Mouse (Mus musculus) liver, embryonic 11.5 days (tissue): ENCODE measurements at regions not wholly inside any gene's neighbourhood (a gene's known extent, or its start where the extent isn't known, plus 50 kb on each side); places are given as distances from the start of the nearest gene placed in this dataset.

Source experiments
- ATAC-seq: fragments of 200-750 bp; cut with Nextera tagmentation; replicated peaks from 2 replicates; pipeline ENCODE4 v1.8.0; 2017; ENCODE audit warnings: moderate number of reproducible peaks, mild to moderate bottlenecking, moderate TSS enrichment, moderate library complexity; ENCODE audit not compliant: low FRiP score
- DNase-seq: peaks from one replicate; pipeline ENCODE4 v3.0.0-alpha.2; 2017; ENCODE audit warnings: low spot score
- H3K27ac ChIP-seq: fragments of 300-500 bp; sonication (generic); 2 replicates; pipeline ENCODE4 v1.5.1; 2014; ENCODE audit warnings: mild to moderate bottlenecking, low read depth, low read length, control low read depth
- H3K27me3 ChIP-seq: fragments of 300-500 bp; sonication (generic); replicated peaks from 2 replicates; pipeline ENCODE4 v1.6.1; 2014; ENCODE audit warnings: low read length, mixed read lengths; ENCODE audit not compliant: control insufficient read depth, insufficient read depth
- H3K36me3 ChIP-seq: fragments of 300-500 bp; sonication (generic); 2 replicates; pipeline ENCODE4 v1.6.1; 2014; ENCODE audit warnings: mild to moderate bottlenecking, low read length, moderate library complexity, mixed read lengths; ENCODE audit not compliant: control insufficient read depth, insufficient read depth
- H3K4me1 ChIP-seq: fragments of 300-500 bp; sonication (generic); replicated peaks from 2 replicates; pipeline ENCODE4 v1.6.1; 2014; ENCODE audit warnings: low read length, mixed read lengths; ENCODE audit not compliant: control insufficient read depth, insufficient read depth
- H3K4me2 ChIP-seq: fragments of 300-500 bp; sonication (generic); 2 replicates; pipeline ENCODE4 v1.6.1; 2014; ENCODE audit warnings: mild to moderate bottlenecking, control low read depth, moderate library complexity
- H3K4me3 ChIP-seq: fragments of 300-500 bp; sonication (generic); 2 replicates; pipeline ENCODE4 v1.5.1; 2014; ENCODE audit warnings: low read depth, low read length, control low read depth
- H3K9ac ChIP-seq: fragments of 300-500 bp; sonication (generic); 2 replicates; pipeline ENCODE4 v1.6.1; 2014; ENCODE audit warnings: low read depth, low read length, control low read depth
- H3K9me3 ChIP-seq: fragments of 300-500 bp; sonication (generic); 2 replicates; pipeline ENCODE4 v1.6.1; 2016; ENCODE audit warnings: low read length, inconsistent platforms, mixed read lengths; ENCODE audit not compliant: control insufficient read depth
- WGBS: fragments of 180-500 bp; shearing (Covaris S2); extraction: QIAGEN DNeasy Blood & Tissue Kit; methylation state at CpG from one replicate; pipeline ENCODE4 v1.1.7; 2014; 5-methylcytosine and 5-hydroxymethylcytosine counted together

DNA sequence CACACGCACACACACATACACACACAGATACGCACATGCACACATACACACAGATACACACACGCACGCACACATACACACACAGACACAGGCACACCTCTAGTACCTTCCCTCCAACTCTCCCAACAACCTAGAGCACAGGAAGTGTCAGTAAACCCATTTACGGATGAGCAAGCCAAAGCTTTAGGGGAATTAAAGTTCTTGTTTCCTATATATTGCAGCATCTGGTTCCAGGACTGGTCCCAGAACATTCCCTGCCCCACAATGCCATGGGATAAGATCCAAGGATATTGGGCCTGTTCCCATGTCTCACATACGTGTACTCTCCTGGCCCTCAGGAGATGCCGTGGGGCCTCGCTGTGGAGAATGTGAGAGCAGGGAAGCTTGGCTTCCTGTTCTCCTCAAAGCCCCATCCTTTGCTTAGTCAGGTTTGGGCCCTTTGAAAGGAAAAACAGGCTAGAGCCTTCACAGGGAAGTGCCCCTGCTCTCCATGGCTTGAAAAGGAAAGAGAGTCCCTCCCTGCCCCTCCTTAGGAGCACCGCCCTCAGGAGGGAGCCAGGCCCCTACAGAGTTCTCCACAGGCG, 75.9 kb downstream of the Zfp36l2 start:
- Histone ChIP-seq H3K36me3 (no peaks in the 10 kb centered on the region), H3K4me1 (peaks cover 50% of the 10 kb centered on the region)
- ATAC-seq: no peak

DNA sequence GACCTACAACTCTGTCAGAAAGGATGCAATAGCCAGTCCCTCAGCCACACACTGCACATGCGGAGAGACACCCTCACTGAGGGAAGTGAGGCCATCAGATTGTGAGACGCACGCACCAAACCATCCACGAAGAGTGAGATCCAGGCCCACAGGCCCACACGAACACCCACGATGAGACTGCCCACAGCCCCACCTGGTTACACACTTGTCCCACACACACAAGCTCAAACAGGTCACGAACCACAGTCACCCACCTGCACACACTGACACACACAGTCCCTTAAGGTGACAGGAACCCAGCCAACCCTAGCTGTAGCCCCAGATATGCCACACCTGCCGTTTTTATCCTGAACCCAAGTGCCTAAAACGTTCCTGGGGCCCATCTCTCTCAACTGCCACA, 76.8 kb downstream of the Zfp36l2 start:
- no peaks in the 10 kb centered on the region for H3K9me3 ChIP-seq
- WGBS: 77% methylated on average over 9 of the region's 9 CpGs

More for the DNA sequence above, 75.9 kb downstream of the Zfp36l2 start:
- Histone ChIP-seq H3K9me3 (no peaks in the 10 kb centered on the region), H3K4me3 (no peak overlapping the region), H3K9ac (no peak overlapping the region), H3K4me2 (no peak overlapping the region), H3K27ac (no peak overlapping the region), H3K27me3 (no peaks in the 10 kb centered on the region)
- WGBS: 81% methylated on average over 9 of the region's 10 CpGs
- no peak for DNase-seq

DNA sequence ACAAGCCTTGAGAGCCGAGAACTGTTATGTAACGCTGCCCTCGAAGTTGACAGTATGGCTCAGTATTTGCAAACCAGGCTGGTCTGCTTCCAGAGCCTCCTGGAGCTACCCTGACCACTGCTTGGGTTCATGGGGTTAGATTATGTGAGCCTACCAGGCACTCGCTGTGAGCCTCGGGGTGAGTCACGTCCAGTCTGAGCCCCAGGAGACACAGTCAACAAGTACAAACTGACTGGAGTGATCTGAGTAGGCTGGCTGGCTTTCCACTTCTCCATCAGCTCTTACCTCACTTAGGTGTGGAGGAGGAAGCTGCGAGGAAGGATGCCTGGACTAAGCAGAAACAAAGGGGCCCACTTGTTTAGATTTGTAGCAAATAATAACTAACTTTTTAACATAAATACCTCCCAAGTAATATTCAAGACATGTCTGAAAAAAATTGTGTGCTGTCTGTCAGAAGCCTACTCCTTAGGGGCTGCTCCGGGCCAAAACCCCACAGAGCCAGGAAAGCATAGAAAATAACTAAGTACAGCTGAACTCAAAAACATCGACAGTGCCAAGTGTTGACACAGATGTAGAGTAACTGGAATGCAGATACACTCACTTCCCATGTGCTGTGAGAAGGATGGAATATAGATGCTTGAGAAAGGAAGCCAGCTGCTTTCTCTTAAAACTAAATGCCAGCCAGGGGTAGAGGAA, 77.6 kb downstream of the Zfp36l2 start:
- DNase-seq (no peak), ATAC-seq (no peak)
- no peak overlapping the region for H3K9ac ChIP-seq
- H3K36me3 ChIP-seq: no peaks in the 10 kb centered on the region
- 82% methylated on average over 9 of the region's 9 CpGs for WGBS
- H3K4me3 ChIP-seq: no peak overlapping the region
- H3K4me2 ChIP-seq: no peak overlapping the region
- no peaks in the 10 kb centered on the region for H3K27me3 ChIP-seq
- H3K4me1 ChIP-seq: peaks cover 33% of the 10 kb centered on the region
- no peaks in the 10 kb centered on the region for H3K9me3 ChIP-seq
- H3K27ac ChIP-seq: no peak overlapping the region

More for the DNA sequence above, 76.8 kb downstream of the Zfp36l2 start:
- no peaks in the 10 kb centered on the region for H3K27me3 ChIP-seq
- H3K4me1 ChIP-seq: peaks cover 41% of the 10 kb centered on the region
- no peak for ATAC-seq
- H3K4me2 ChIP-seq: no peak overlapping the region
- H3K4me3 ChIP-seq: no peak overlapping the region
- no peaks in the 10 kb centered on the region for H3K36me3 ChIP-seq
- no peak for DNase-seq
- no peak overlapping the region for H3K9ac ChIP-seq
- no peak overlapping the region for H3K27ac ChIP-seq

DNA sequence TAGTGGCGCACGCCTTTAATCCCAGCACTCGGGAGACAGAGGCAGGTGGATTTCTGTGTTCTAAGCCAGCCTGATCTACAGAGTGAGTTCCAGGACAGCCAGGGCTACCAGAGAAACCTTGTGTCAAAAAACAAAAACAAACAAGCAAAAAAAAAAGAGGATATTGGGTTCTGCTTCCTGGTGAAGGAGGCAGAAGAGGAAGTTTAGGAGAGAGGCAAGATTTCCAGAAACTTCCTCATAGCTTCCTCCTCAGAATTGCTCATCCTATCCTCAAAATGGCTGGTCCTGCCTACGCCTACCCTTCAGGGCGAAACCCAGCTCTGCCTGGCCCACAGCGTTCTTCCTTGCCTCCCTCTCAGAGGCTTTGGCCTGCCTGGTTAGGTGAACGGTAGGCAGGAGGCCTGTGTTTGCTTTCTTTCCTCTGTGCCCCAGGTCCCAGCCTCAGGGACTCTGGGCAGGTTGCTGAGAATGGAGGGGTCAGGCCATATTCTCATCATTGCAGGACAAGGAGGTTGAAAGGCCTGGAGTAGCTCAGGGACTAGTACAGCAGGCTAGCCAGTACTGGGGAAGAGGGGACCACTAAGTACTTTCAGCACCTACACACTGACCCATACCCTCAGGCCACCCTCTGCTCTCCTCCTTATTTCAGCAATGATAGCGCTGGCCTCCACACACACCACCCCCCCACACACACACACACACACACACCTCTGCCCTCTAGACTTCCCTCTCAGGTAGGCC, 79.6 kb downstream of the Zfp36l2 start:
- Histone ChIP-seq H3K4me1 (peaks cover 14% of the 10 kb centered on the region), H3K9me3 (no peaks in the 10 kb centered on the region), H3K27me3 (no peaks in the 10 kb centered on the region), H3K27ac (no peak overlapping the region), H3K4me2 (no peak overlapping the region), H3K36me3 (no peaks in the 10 kb centered on the region), H3K9ac (no peak overlapping the region), H3K4me3 (no peak overlapping the region)
- no peak for ATAC-seq
- DNase-seq: no peak
- 73% methylated on average over 8 of the region's 8 CpGs for WGBS

DNA sequence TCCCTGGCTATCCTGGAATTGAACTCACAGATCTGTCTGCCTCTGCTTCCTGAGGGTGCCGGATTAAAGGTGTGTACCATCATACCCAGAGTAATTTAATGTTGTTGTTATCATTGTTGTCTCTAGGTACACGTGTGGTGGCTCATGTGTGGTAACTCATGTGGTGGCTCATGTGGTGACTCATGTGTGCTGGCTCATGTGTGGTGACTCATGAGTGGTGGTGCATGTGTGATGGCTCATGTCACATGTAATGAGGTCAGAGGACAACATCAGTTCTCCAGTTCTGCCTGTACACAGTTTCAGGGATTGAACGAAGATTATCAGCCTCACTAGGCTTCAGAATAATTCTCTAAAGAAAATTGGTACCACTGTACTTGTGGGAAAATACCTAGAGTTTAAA, 80.2 kb downstream of the Zfp36l2 start:
- Histone ChIP-seq H3K36me3 (no peaks in the 10 kb centered on the region), H3K4me1 (peaks cover 9% of the 10 kb centered on the region), H3K4me3 (no peak overlapping the region), H3K9ac (no peak overlapping the region), H3K27me3 (no peaks in the 10 kb centered on the region), H3K4me2 (no peak overlapping the region), H3K9me3 (no peaks in the 10 kb centered on the region), H3K27ac (no peak overlapping the region)
- ATAC-seq (no peak), DNase-seq (no peak)
- WGBS: 75% methylated on average over 3 of the region's 3 CpGs

DNA sequence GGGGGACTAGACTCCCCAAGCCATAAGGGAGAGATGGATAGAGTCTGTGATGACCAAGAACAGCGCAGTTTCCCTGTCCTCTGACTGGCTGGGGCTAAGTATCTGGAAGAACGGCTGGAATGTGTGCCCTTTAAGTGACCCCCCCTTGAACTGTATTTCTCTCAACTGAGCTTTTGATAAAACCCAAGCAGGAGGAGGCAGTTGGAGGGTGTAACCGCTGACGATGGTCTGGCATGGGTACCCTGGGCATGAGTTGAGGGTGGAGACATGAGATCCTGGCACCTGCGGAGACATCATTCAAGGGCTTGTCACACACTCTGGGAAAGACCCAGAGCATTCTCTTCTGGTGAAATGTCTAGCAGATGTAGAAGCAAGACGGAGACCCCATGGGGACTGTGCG, 83.5 kb downstream of the Zfp36l2 start:
- Histone ChIP-seq H3K9ac (no peak overlapping the region), H3K36me3 (no peaks in the 10 kb centered on the region), H3K4me1 (no peaks in the 10 kb centered on the region), H3K27me3 (no peaks in the 10 kb centered on the region), H3K9me3 (no peaks in the 10 kb centered on the region), H3K27ac (no peak overlapping the region), H3K4me2 (no peak overlapping the region), H3K4me3 (no peak overlapping the region)
- no peak for DNase-seq
- ATAC-seq: no peak
- 69% methylated on average over 7 of the region's 7 CpGs for WGBS

DNA sequence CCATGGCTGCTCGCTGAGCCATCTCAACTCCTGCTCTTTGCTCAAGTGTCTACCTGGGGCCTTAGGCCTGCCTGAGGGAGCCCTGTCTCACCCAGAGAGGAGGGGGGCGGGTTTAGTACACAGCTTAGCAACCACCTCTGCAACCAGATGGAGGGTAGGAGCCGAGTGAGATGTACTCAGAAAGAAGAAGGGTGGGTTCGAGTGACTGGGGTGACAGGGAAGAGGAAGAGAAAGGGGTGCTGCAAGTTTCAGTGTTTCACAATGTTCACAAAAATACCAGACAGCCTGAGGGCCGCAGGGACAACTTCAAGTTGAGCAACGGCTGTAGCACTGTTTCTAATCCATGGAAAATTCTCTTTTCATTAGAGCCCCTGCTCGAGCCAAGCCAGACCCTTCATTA, 84.4 kb downstream of the Zfp36l2 start:
- Histone ChIP-seq H3K27ac (no peak overlapping the region), H3K27me3 (no peaks in the 10 kb centered on the region), H3K9ac (no peak overlapping the region), H3K9me3 (no peaks in the 10 kb centered on the region), H3K4me3 (no peak overlapping the region), H3K4me2 (no peak overlapping the region), H3K36me3 (no peaks in the 10 kb centered on the region), H3K4me1 (no peaks in the 10 kb centered on the region)
- 59% methylated on average over 7 of the region's 7 CpGs for whole genome bisulfite sequencing
- DNase-seq (no peak), ATAC-seq (no peak)

DNA sequence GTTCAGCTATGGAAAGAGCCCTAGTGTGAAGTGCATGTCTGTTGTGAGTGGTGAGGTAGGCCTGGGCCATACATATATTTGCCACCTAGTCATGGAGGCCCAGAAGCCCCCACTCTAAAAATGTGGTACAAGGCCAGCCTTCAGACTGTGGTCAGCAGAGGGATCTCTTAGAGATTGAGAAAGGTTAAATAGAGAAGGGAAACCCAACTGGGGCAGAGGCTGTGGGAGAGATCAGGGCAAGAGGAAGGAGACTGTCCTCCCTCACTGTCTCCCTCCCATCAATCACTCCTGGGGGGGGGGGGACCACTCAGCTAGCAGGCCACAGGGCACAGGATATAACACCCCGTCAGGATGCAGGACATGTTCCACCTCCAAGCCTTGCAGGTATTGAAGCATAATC, 86.1 kb downstream of the Zfp36l2 start:
- no peak overlapping the region for H3K27ac ChIP-seq
- WGBS: 67% methylated on average over 1 of the region's 1 CpGs

More for the DNA sequence above, 86.1 kb downstream of the Zfp36l2 start:
- Histone ChIP-seq H3K4me1 (peaks cover 2% of the 10 kb centered on the region; the same call in 1 of the 2 replicates), H3K4me2 (no peak overlapping the region), H3K9ac (no peak overlapping the region), H3K4me3 (no peak overlapping the region), H3K27me3 (peaks cover 12% of the 10 kb centered on the region), H3K9me3 (no peaks in the 10 kb centered on the region), H3K36me3 (no peaks in the 10 kb centered on the region)
- DNase-seq (no peak), ATAC-seq (no peak)
